Mouse (Mus musculus) monocyte, adult 5-6 weeks (primary cell): ENCODE data around the gene Tnpo1. TPM values are rescaled to one million over a fixed set of nuclear protein-coding genes. Genes with fewer than 3 reads are reported as not detected.

Source experiments
- ATAC-seq: fragments of 153-309, 156-312 bp; replicated peaks from 2 replicates; pipeline ENCODE4 v1.8.0; 2017; ENCODE audit warnings: mild to moderate bottlenecking; ENCODE audit not compliant: low TSS enrichment, insufficient number of reproducible peaks, severe bottlenecking, poor library complexity, low FRiP score
- total RNA-seq: library from RNA; stranded (forward); fragments of 200-1000, 200-491, 200-594 nt; gene quantifications from 3 replicates; pipeline ENCODE4 v1.2.3, GENCODE M21; 2017

The Tnpo1 gene
- total RNA-seq, 1 experiment from 2014 or later = 54.7 TPM

GRCm38 (mm10) chr13:98937108-98937507, 10.9 kb upstream of the Tnpo1 start:
- ATAC-seq = no peak

GRCm38 (mm10) chr13:98928908-98929307, 2.7 kb upstream of the Tnpo1 start:
- ATAC-seq = no peak

- no peak for ATAC-seq
Measured at GRCm38 (mm10) chr13:98926958-98927242, 716 bp upstream of the Tnpo1 start.

- ATAC-seq = peak; percentile 65
Measured at GRCm38 (mm10) chr13:98925486-98926212, 535 bp downstream of the Tnpo1 start.

GRCm38 (mm10) chr13:98924897-98925485, 1.2 kb downstream of the Tnpo1 start:
- peak; percentile 48 for ATAC-seq

- ATAC-seq = no peak
Measured at GRCm38 (mm10) chr13:98922806-98923205, 3.4 kb downstream of the Tnpo1 start.

GRCm38 (mm10) chr13:98921276-98921675, 4.9 kb downstream of the Tnpo1 start:
- ATAC-seq = no peak

- no peak for ATAC-seq
Measured at GRCm38 (mm10) chr13:98920300-98920699, 5.9 kb downstream of the Tnpo1 start.

- no peak for ATAC-seq
Measured at GRCm38 (mm10) chr13:98919695-98920094, 6.5 kb downstream of the Tnpo1 start.

- ATAC-seq = no peak
Measured at GRCm38 (mm10) chr13:98917851-98918250, 8.3 kb downstream of the Tnpo1 start.

GRCm38 (mm10) chr13:98915591-98915990, 10.6 kb downstream of the Tnpo1 start:
- ATAC-seq = no peak

- no peak for ATAC-seq
Measured at GRCm38 (mm10) chr13:98914844-98915212, 11.4 kb downstream of the Tnpo1 start.

GRCm38 (mm10) chr13:98914010-98914843, 12.0 kb downstream of the Tnpo1 start:
- no peak for ATAC-seq

- ATAC-seq = no peak
Measured at GRCm38 (mm10) chr13:98913196-98913595, 13.0 kb downstream of the Tnpo1 start.

GRCm38 (mm10) chr13:98912602-98913001, 13.6 kb downstream of the Tnpo1 start:
- ATAC-seq = peak; percentile 95

GRCm38 (mm10) chr13:98910801-98911200, 15.4 kb downstream of the Tnpo1 start:
- no peak for ATAC-seq

GRCm38 (mm10) chr13:98904608-98905007, 21.6 kb downstream of the Tnpo1 start:
- ATAC-seq = no peak

- ATAC-seq = peak; percentile 56
Measured at GRCm38 (mm10) chr13:98902366-98903025, 23.7 kb downstream of the Tnpo1 start.

- ATAC-seq = no peak
Measured at GRCm38 (mm10) chr13:98899550-98899949, 26.6 kb downstream of the Tnpo1 start.
